Mouse (Mus musculus) forebrain, embryonic 16.5 days (tissue): Measurements from ENCODE around the gene Nrp2. TPM values are rescaled to one million over a fixed set of nuclear protein-coding genes. Genes with fewer than 3 reads are reported as not detected.

Source experiments
- ATAC-seq: fragments of 200-750 bp; cut with Nextera tagmentation; 2 replicates; pipeline ENCODE4 v1.8.0; 2017; ENCODE audit warnings: mild to moderate bottlenecking, moderate library complexity
- H3K27ac ChIP-seq: fragments of 300-500 bp; sonication (generic); 2 replicates; pipeline ENCODE4 v1.5.1; 2014; ENCODE audit warnings: low read length, control low read depth
- H3K27me3 ChIP-seq: fragments of 300-500 bp; sonication (generic); replicated peaks from 2 replicates; pipeline ENCODE4 v1.6.1; 2014; ENCODE audit warnings: low read length; ENCODE audit not compliant: control insufficient read depth, insufficient read depth
- H3K36me3 ChIP-seq: fragments of 300-500 bp; sonication (generic); 2 replicates; pipeline ENCODE4 v1.6.1; 2014; ENCODE audit not compliant: control insufficient read depth, insufficient read depth
- H3K4me1 ChIP-seq: fragments of 300-500 bp; sonication (generic); replicated peaks from 2 replicates; pipeline ENCODE4 v1.6.1; 2014; ENCODE audit warnings: low read length; ENCODE audit not compliant: control insufficient read depth, insufficient read depth
- H3K4me2 ChIP-seq: fragments of 300-500 bp; sonication (generic); 2 replicates; pipeline ENCODE4 v1.6.1; 2014; ENCODE audit warnings: mild to moderate bottlenecking, low read length, control low read depth
- H3K4me3 ChIP-seq: fragments of 300-500 bp; sonication (generic); replicated peaks from 2 replicates; pipeline ENCODE4 v1.5.1; 2014; ENCODE audit warnings: mild to moderate bottlenecking, low read length, control low read depth
- H3K9ac ChIP-seq: fragments of 300-500 bp; sonication (generic); replicated peaks from 2 replicates; pipeline ENCODE4 v1.6.1; 2014; ENCODE audit warnings: low read depth, low read length, control low read depth
- H3K9me3 ChIP-seq: fragments of 300-500 bp; sonication (generic); 2 replicates; pipeline ENCODE4 v1.6.1; 2016; ENCODE audit warnings: low read length; ENCODE audit not compliant: control insufficient read depth
- WGBS: fragments of 180-500 bp; shearing (Covaris S2); extraction: QIAGEN DNeasy Blood & Tissue Kit; methylation state at CpG from one replicate; pipeline ENCODE4 v1.1.7; 2014; 5-methylcytosine and 5-hydroxymethylcytosine counted together
- polyA plus RNA-seq: library from polyadenylated mRNA; unstranded; fragments of >200 nt; fragmentation: Nextera tagmentation; extraction: Ambion mirVana; gene quantifications from 2 replicates; pipeline ENCODE4 v1.2.1, GENCODE M21; 2015

Nrp2 gene
- polyA plus RNA-seq, 1 experiment from 2014 or later: 43.9 TPM

DNA sequence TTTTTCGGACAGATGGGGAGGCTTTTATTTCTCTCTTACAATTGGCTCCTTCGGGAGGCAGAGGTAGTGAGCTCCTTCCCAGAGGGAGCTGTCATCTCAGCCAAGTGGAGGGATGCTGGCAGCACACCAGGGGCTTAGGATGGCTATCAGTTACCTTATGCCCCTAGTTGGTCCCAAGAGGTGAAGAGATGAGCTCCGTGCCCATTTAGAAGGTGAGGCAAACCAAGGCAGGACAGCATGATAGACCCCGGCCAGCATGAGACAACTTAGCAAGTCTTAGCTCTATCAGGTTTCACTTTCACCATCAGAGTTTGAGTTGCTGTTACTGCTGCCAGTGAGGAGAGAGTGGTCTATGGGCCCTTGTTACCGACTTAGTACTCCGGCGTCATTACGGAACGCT, 25.8 kb downstream of the Nrp2 start:
- H3K36me3 ChIP-seq: no peaks in the 10 kb centered on the region
- H3K9ac ChIP-seq: no peak overlapping the region
- H3K4me1 ChIP-seq: peaks cover 7% of the 10 kb centered on the region
- 70% methylated on average over 9 of the region's 9 CpGs for WGBS
- H3K9me3 ChIP-seq: no peaks in the 10 kb centered on the region
- H3K4me3 ChIP-seq: no peak overlapping the region
- no peaks in the 10 kb centered on the region for H3K27me3 ChIP-seq
- no peak overlapping the region for H3K27ac ChIP-seq
- no peak overlapping the region for H3K4me2 ChIP-seq
- ATAC-seq: no peak

DNA sequence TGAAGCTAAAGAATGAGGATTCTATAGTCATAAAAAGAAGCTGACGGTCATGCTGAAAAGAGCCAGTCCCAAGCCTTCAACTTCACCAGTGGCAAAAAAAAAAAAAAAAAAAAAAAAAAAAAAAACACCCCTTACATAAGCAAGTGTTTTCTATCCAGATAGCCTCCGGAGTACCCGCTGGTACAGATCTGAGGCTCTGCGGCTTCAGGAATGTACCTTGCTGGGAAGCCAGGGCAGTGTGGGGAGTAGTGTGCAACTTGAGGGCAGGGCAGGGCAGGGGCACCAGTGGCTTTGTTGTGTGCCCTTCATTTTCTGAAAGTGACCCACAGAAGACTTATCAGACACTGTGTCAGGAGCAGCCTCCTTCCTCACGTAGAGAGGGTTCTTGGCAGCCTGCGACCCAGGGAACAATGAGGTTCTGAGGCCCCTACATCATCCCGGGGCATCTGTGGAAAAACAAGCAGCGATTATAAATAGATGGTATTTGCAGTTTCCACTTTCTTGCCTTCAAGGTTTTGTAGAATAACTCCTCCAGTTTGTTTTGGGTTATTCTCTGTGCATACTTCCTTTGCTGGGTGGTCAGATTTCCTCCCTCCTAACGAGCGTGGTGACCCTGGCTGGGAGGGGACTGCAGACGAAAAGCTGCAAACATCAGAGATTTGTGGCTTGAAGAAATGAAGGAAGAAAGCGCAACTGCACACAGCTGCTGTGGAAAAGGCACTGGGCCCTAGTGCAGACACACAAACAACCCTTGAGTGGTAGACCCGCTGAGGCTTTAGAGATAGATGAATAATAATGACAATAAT, 26.5 kb downstream of the Nrp2 start:
- Histone ChIP-seq H3K4me3 (no peak overlapping the region), H3K9ac (no peak overlapping the region), H3K9me3 (no peaks in the 10 kb centered on the region), H3K4me1 (peaks cover 7% of the 10 kb centered on the region), H3K36me3 (no peaks in the 10 kb centered on the region), H3K27ac (no peak overlapping the region), H3K27me3 (no peaks in the 10 kb centered on the region), H3K4me2 (no peak overlapping the region)
- WGBS: 55% methylated on average over 13 of the region's 13 CpGs
- no peak for ATAC-seq

DNA sequence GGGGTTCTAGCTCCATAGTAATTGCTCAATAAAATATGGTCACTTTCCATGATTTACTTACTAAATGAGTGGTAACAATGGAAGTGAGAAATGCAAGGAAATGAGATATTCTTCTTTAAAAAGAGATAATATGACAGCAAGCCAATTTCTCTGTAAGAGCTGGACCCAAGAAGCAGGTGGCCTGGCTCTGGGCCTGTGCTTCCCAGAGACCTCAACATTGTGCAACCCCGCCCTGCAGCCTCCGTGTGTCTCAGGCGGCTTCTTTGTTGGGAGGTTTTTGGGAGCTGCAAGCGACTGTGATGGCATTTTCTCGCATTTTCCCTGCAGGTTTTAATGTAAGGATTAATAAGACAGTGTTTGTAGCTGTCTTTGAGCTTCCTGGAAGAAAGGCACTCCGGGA, 29.0 kb downstream of the Nrp2 start:
- Histone ChIP-seq H3K27me3 (no peaks in the 10 kb centered on the region), H3K4me1 (peaks cover 7% of the 10 kb centered on the region), H3K4me2 (no peak overlapping the region), H3K36me3 (no peaks in the 10 kb centered on the region), H3K27ac (no peak overlapping the region), H3K4me3 (no peak overlapping the region), H3K9me3 (no peaks in the 10 kb centered on the region), H3K9ac (no peak overlapping the region)
- 54% methylated on average over 6 of the region's 6 CpGs for WGBS
- ATAC-seq: no peak

DNA sequence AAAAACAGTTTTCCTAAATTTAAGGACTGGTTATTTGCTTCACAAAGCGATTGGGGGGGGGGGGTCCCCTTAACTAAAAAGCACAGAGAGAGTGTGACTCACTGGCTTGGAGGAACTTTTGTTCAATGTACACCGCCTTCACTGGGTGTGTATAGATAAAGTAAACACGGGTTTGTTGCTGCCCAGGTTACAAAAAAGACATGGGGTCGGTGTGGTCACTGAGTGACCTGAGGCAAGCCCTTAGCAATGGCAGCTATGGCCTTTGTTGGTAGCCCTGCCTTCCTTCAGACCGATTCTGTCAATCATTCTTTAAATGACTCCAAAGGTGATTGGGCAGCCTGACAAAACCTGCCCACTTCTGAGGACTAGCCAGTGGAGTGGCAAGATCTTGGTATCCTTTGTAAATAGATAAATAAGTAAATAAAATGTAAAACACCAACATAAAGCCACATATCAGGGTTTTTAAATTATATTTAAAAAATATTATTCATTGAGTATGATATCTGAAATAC, 31.4 kb downstream of the Nrp2 start:
- ATAC-seq: no peak
- Histone ChIP-seq H3K9ac (no peak overlapping the region), H3K4me2 (no peak overlapping the region), H3K9me3 (no peaks in the 10 kb centered on the region), H3K27me3 (no peaks in the 10 kb centered on the region), H3K4me3 (no peak overlapping the region), H3K4me1 (peaks cover 4% of the 10 kb centered on the region; the same call in 1 of the 2 replicates), H3K36me3 (no peaks in the 10 kb centered on the region), H3K27ac (no peak overlapping the region)
- 63% methylated on average over 5 of the region's 5 CpGs for WGBS

DNA sequence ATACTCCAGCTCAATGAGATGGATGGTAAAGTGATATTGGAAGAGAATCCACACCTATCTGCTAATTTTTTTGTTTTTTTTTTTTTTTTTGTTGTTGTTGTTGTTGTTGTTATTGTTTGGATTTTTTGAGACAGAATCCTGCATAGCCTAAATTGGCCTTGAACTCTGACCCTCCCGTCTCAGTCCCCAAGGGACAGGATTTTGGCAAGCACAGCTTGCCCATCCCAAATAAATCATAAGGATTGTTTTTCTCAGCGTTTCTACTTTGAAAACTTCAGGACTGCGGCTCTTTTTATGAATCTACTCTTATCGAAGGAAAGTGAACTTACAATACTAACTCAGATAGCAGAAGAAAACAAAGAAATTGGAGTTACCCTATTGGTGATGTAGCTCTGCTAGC, 31.9 kb downstream of the Nrp2 start:
- H3K4me1 ChIP-seq: peaks cover 2% of the 10 kb centered on the region; the same call in 1 of the 2 replicates
- ATAC-seq: no peak
- H3K4me3 ChIP-seq: no peak overlapping the region
- H3K4me2 ChIP-seq: no peak overlapping the region
- no peaks in the 10 kb centered on the region for H3K9me3 ChIP-seq
- no peaks in the 10 kb centered on the region for H3K27me3 ChIP-seq
- H3K36me3 ChIP-seq: no peaks in the 10 kb centered on the region
- H3K9ac ChIP-seq: no peak overlapping the region
- 91% methylated on average over 4 of the region's 4 CpGs for WGBS
- H3K27ac ChIP-seq: no peak overlapping the region

DNA sequence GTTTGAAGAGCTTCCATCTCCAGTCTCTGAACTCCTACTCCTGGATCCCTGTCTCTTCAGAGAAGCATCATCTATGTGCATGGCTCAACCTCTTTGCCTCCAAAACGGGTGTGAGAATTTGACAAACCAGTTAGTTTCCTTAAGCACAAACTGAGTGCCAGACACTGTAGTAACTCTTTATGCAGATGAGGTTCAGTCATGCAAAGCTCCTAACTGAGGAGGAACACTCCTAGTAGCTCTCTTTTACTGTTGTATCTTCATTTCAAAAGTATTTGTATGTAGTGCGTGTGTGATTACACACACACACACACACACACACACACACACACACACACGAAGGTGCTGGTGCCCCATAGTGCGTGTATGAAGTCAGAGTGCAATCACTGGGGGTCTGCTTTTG, 32.8 kb downstream of the Nrp2 start:
- WGBS: 76% methylated on average over 4 of the region's 4 CpGs
- Histone ChIP-seq H3K4me3 (no peak overlapping the region), H3K4me2 (no peak overlapping the region), H3K36me3 (no peaks in the 10 kb centered on the region), H3K4me1 (peaks cover 2% of the 10 kb centered on the region; the same call in 1 of the 2 replicates), H3K9ac (no peak overlapping the region), H3K27me3 (no peaks in the 10 kb centered on the region), H3K27ac (no peak overlapping the region), H3K9me3 (no peaks in the 10 kb centered on the region)
- no peak for ATAC-seq

DNA sequence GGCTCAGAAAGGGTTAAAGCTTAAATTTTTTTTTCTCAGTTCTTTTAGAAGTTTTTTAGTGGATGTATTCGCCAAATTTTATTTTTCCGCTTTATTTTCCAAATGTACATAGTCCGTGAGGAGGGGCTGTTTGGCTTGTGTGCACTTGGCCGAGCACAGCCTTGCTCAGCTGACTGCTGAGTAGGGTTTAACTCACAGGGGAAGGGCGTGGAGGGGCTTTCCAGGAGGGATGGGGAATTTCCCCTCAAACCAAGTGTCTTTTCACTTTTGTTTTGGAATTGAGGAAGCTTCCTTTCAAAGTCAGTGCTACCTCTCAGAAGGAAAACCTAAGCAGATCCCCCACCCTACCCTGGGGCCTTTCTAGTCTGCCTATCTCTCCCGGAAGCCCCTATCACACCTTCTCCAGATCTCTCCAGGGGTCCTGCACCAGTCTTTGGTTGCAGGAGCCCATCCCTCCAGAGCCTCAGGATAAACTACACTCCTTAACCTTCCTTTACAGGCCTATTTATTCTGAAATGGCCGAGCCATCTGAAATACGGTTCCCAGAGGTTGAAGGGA, 33.4 kb downstream of the Nrp2 start:
- no peaks in the 10 kb centered on the region for H3K27me3 ChIP-seq
- H3K4me1 ChIP-seq: peaks cover 2% of the 10 kb centered on the region; the same call in 1 of the 2 replicates
- no peaks in the 10 kb centered on the region for H3K36me3 ChIP-seq
- ATAC-seq: no peak
- H3K4me3 ChIP-seq: no peak overlapping the region
- H3K9ac ChIP-seq: no peak overlapping the region
- H3K27ac ChIP-seq: no peak overlapping the region
- H3K9me3 ChIP-seq: no peaks in the 10 kb centered on the region
- H3K4me2 ChIP-seq: no peak overlapping the region
- WGBS: 68% methylated on average over 8 of the region's 8 CpGs

DNA sequence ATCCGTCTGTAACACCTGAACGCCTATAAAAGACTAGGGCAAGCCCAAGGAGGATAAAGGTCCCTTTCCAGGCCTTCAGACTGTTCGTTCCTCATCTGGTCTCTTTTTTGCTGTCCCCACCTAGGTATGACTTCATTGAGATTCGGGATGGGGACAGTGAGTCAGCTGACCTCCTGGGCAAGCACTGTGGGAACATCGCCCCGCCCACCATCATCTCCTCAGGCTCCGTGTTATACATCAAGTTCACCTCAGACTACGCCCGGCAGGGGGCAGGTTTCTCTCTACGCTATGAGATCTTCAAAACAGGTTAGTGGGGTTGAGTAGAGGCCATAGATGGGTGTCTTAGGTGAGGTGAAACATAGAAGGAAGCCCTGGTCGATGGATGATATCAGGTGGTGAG, 35.1 kb downstream of the Nrp2 start:
- Histone ChIP-seq H3K36me3 (no peaks in the 10 kb centered on the region), H3K4me2 (no peak overlapping the region), H3K27ac (no peak overlapping the region), H3K27me3 (no peaks in the 10 kb centered on the region), H3K9me3 (no peaks in the 10 kb centered on the region), H3K4me3 (no peak overlapping the region), H3K9ac (no peak overlapping the region), H3K4me1 (peaks cover 3% of the 10 kb centered on the region; the same call in 1 of the 2 replicates)
- WGBS: 86% methylated on average over 11 of the region's 11 CpGs
- no peak for ATAC-seq

DNA sequence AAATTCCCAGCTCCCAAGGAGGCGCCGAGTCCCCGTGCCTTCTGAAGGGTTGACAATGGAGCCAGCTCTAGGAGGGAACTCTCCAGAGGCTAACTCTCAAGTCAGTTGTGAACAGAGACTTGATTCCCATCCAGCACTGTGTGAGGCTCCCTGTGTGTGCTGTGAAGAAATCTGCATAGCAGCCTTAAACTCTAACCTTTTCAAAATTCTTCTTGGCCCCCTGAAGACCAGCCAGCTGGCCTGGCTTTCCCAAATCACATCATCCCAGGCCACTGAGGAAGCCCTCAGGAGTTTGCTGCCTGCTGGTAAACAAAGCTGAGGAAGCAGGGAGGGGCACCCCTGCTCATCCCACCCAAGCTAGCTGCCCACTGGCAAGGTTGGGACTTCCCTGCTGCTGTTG, 39.0 kb downstream of the Nrp2 start:
- 0 out of 2 replicates have a peak, but pooled peaks cover 6% of the 10 kb centered on the region for H3K4me1 ChIP-seq
- no peak overlapping the region for H3K4me3 ChIP-seq
- WGBS: 39% methylated on average over 3 of the region's 3 CpGs
- H3K27ac ChIP-seq: no peak overlapping the region
- H3K9ac ChIP-seq: no peak overlapping the region
- H3K4me2 ChIP-seq: no peak overlapping the region
- no peaks in the 10 kb centered on the region for H3K9me3 ChIP-seq
- no peaks in the 10 kb centered on the region for H3K27me3 ChIP-seq
- no peak for ATAC-seq
- 0 out of 2 replicates have a peak, but pooled peaks cover 2% of the 10 kb centered on the region for H3K36me3 ChIP-seq
